Mouse (Mus musculus) liver, embryonic 12.5 days (tissue): ENCODE data around the gene Them7. TPM values are rescaled to one million over a fixed set of nuclear protein-coding genes. Genes with fewer than 3 reads are reported as not detected.

ENCODE experiments used
- ATAC-seq: fragments of 200-750 bp; cut with Nextera tagmentation; 2 replicates; pipeline ENCODE4 v1.8.0; 2017; ENCODE audit warnings: moderate number of reproducible peaks, mild to moderate bottlenecking, moderate library complexity
- H3K27ac ChIP-seq: fragments of 300-500 bp; sonication (generic); 2 replicates; pipeline ENCODE4 v1.5.1; 2016; ENCODE audit warnings: mild to moderate bottlenecking
- H3K27me3 ChIP-seq: fragments of 300-500 bp; sonication (generic); replicated peaks from 2 replicates; pipeline ENCODE4 v1.6.1; 2016; ENCODE audit warnings: mild to moderate bottlenecking, moderate library complexity
- H3K36me3 ChIP-seq: fragments of 300-500 bp; sonication (generic); 2 replicates; pipeline ENCODE4 v1.6.1; 2016; ENCODE audit warnings: mild to moderate bottlenecking, moderate library complexity
- H3K4me1 ChIP-seq: fragments of 300-500 bp; sonication (generic); 2 replicates; pipeline ENCODE4 v1.6.1; 2016
- H3K4me2 ChIP-seq: fragments of 300-500 bp; sonication (generic); 2 replicates; pipeline ENCODE4 v1.6.1; 2016; ENCODE audit warnings: mild to moderate bottlenecking, moderate library complexity
- H3K4me3 ChIP-seq: fragments of 300-500 bp; sonication (generic); 2 replicates; pipeline ENCODE4 v1.5.1; 2016; ENCODE audit warnings: mild to moderate bottlenecking, moderate library complexity
- H3K9ac ChIP-seq: fragments of 300-500 bp; sonication (generic); 2 replicates; pipeline ENCODE4 v1.6.1; 2016; ENCODE audit warnings: mild to moderate bottlenecking, moderate library complexity
- H3K9me3 ChIP-seq: fragments of 300-500 bp; sonication (generic); replicated peaks from 2 replicates; pipeline ENCODE4 v1.6.1; 2016; ENCODE audit warnings: mild to moderate bottlenecking, moderate library complexity
- WGBS: fragments of 180-500 bp; shearing (Covaris S2); methylation state at CpG from one replicate; pipeline ENCODE4 v1.1.7; 2016; ENCODE audit not compliant: insufficient replicate concordance; 5-methylcytosine and 5-hydroxymethylcytosine counted together
- polyA plus RNA-seq: library from polyadenylated mRNA; unstranded; fragments of >200 nt; fragmentation: Nextera tagmentation; extraction: Ambion mirVana; gene quantifications from 2 replicates; pipeline ENCODE4 v1.2.1, GENCODE M21; 2016

Gene Them7
- polyA plus RNA-seq, 1 experiment from 2014 or later, result 1.1 TPM

- Histone ChIP-seq H3K9ac (no peak overlapping the region), H3K27me3 (peaks cover 9% of the 10 kb centered on the region), H3K36me3 (no peaks in the 10 kb centered on the region), H3K4me3 (no peak overlapping the region), H3K4me1 (no peaks in the 10 kb centered on the region), H3K4me2 (no peak overlapping the region), H3K27ac (no peak overlapping the region), H3K9me3 (no peaks in the 10 kb centered on the region)
- ATAC-seq, result no peak
- WGBS, result 64% methylated on average over 13 of the region's 13 CpGs
Measured at GRCm38 (mm10) chr2:105317556-105318184, 93.5 kb downstream of the Them7 start.

- H3K4me2 ChIP-seq, result no peak overlapping the region
- H3K4me1 ChIP-seq, result no peaks in the 10 kb centered on the region
- no peaks in the 10 kb centered on the region for H3K27me3 ChIP-seq
- H3K4me3 ChIP-seq, result no peak overlapping the region
- no peak overlapping the region for H3K9ac ChIP-seq
- no peak for ATAC-seq
- H3K27ac ChIP-seq, result no peak overlapping the region
- 62% methylated on average over 5 of the region's 5 CpGs for WGBS
- no peaks in the 10 kb centered on the region for H3K9me3 ChIP-seq
- no peaks in the 10 kb centered on the region for H3K36me3 ChIP-seq
Measured at GRCm38 (mm10) chr2:105326067-105326466, 101.9 kb downstream of the Them7 start.

- WGBS, result 72% methylated on average over 4 of the region's 4 CpGs
Measured at GRCm38 (mm10) chr2:105330024-105330423, 105.9 kb downstream of the Them7 start.

DNA sequence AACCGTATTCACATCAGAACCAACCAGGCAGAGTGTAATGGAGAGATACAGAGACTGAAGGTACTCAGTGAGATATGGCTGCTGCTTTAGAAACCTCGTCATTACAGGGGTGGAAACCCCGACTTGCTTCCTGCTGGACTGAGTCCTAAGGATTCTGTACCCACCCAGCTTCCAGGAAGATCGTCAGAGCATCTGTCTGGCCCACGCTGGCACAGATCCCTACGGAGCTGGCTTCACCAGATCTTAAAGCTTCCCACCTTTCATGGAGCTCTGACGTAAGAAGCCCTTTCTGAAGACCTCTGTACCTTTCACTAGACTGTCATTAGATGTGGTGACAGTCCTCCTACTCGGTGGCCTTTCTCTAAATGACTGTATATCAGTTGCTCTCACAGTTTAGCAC, 109.0 kb downstream of the Them7 start:
- peaks cover 4% of the 10 kb centered on the region for H3K27me3 ChIP-seq
- H3K27ac ChIP-seq, result no peak overlapping the region
- H3K9me3 ChIP-seq, result no peaks in the 10 kb centered on the region
- H3K4me2 ChIP-seq, result no peak overlapping the region
- no peak overlapping the region for H3K4me3 ChIP-seq
- WGBS, result 51% methylated on average over 8 of the region's 8 CpGs
- no peaks in the 10 kb centered on the region for H3K36me3 ChIP-seq
- 0 out of 2 replicates have a peak, but pooled peaks cover 8% of the 10 kb centered on the region for H3K4me1 ChIP-seq
- no peak overlapping the region for H3K9ac ChIP-seq
- no peak for ATAC-seq

More at GRCm38 (mm10) chr2:105330024-105330423, 105.9 kb downstream of the Them7 start:
- Histone ChIP-seq H3K4me2 (no peak overlapping the region), H3K4me1 (0 out of 2 replicates have a peak, but pooled peaks cover 4% of the 10 kb centered on the region), H3K4me3 (no peak overlapping the region), H3K36me3 (no peaks in the 10 kb centered on the region), H3K27ac (no peak overlapping the region), H3K9me3 (no peaks in the 10 kb centered on the region), H3K27me3 (no peaks in the 10 kb centered on the region; the same call in 1 of the 2 replicates), H3K9ac (no peak overlapping the region)
- no peak for ATAC-seq

- 39% methylated on average over 10 of the region's 10 CpGs for WGBS
- no peak overlapping the region for H3K4me2 ChIP-seq
- 0 out of 2 replicates have a peak, but pooled peaks cover 8% of the 10 kb centered on the region for H3K4me1 ChIP-seq
- no peaks in the 10 kb centered on the region for H3K9me3 ChIP-seq
- H3K27ac ChIP-seq, result no peak overlapping the region
- peak; percentile 52; the same call in 1 of the 2 replicates for ATAC-seq
- H3K4me3 ChIP-seq, result no peak overlapping the region
- H3K9ac ChIP-seq, result no peak overlapping the region
- H3K27me3 ChIP-seq, result peaks cover 4% of the 10 kb centered on the region
- H3K36me3 ChIP-seq, result no peaks in the 10 kb centered on the region
Measured at GRCm38 (mm10) chr2:105333976-105334713, 110.0 kb downstream of the Them7 start.

DNA sequence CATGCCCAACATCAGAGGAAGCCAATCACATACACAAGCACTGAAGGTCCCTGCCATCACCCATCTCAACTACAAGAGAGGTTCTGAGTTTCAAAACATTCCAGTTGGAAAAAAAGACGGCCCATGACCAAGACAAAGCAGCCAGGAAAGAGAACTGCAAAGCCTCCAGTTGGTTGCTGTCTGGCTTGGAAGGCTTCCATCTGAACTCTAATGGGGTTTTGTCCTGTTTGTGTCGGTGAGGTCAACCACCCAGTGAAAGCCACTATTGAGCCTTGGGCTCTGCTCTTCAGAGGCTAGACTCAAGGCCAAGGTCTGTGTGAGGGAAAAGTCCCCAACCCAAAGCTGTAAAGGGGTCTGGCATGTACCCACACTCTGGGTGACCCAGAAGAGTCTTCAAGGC, 111.5 kb downstream of the Them7 start:
- H3K4me2 ChIP-seq, result no peak overlapping the region
- 64% methylated on average over 2 of the region's 2 CpGs for WGBS

DNA sequence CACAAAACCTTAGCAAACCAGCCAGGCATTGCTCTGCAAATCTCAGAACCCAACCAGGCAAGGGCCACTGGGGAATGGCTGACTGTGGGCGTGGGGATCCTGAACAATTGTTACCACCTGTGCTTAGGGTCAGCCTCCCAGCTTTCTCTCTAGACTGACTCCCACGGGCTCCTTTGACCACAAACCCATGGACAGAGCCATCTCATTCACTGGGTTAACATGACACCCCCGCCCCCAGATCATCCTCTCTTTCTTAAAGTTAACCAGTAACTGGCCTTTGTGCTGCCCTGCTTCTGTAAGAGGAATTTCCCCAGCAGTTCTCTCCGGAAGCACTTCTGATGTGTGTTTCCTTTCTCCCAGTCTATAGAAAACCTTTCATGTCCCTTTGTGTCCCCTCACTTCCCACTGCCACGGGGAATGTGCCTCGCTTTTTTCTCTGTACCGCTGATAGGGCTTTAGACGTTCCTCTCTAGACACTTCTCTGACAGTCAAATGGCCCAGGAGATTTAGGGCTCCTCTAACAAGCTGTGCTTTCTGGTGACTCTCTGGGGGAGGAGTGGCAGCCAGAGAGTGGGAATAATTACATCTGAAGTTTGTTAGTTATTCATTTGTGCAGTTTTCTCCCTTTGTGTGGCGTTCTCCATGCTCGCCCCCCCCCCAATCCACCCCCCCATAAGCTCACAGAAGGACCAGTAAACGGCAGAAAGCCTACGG, 112.4 kb downstream of the Them7 start:
- Histone ChIP-seq H3K9me3 (no peaks in the 10 kb centered on the region), H3K27ac (no peak overlapping the region), H3K36me3 (no peaks in the 10 kb centered on the region), H3K4me2 (no peak overlapping the region), H3K27me3 (peaks cover 4% of the 10 kb centered on the region), H3K4me1 (0 out of 2 replicates have a peak, but pooled peaks cover 8% of the 10 kb centered on the region), H3K4me3 (no peak overlapping the region), H3K9ac (no peak overlapping the region)
- no peak for ATAC-seq
- WGBS, result 23% methylated on average over 12 of the region's 12 CpGs

More for the DNA sequence above, 111.5 kb downstream of the Them7 start:
- Histone ChIP-seq H3K4me3 (no peak overlapping the region), H3K36me3 (no peaks in the 10 kb centered on the region), H3K27me3 (peaks cover 4% of the 10 kb centered on the region), H3K9me3 (no peaks in the 10 kb centered on the region), H3K9ac (no peak overlapping the region), H3K27ac (no peak overlapping the region), H3K4me1 (0 out of 2 replicates have a peak, but pooled peaks cover 8% of the 10 kb centered on the region)
- no peak for ATAC-seq

GRCm38 (mm10) chr2:105337171-105337875, 113.2 kb downstream of the Them7 start:
- no peak overlapping the region for H3K4me3 ChIP-seq
- H3K27me3 ChIP-seq, result peaks cover 4% of the 10 kb centered on the region
- H3K4me2 ChIP-seq, result no peak overlapping the region
- H3K27ac ChIP-seq, result no peak overlapping the region
- no peaks in the 10 kb centered on the region for H3K36me3 ChIP-seq
- 0 out of 2 replicates have a peak, but pooled peaks cover 8% of the 10 kb centered on the region for H3K4me1 ChIP-seq
- ATAC-seq, result no peak
- 30% methylated on average over 8 of the region's 8 CpGs for WGBS
- no peak overlapping the region for H3K9ac ChIP-seq
- H3K9me3 ChIP-seq, result no peaks in the 10 kb centered on the region

- H3K4me3 ChIP-seq, result no peak overlapping the region
- no peak for ATAC-seq
- H3K36me3 ChIP-seq, result no peaks in the 10 kb centered on the region
- 49% methylated on average over 3 of the region's 3 CpGs for WGBS
- H3K4me1 ChIP-seq, result 0 out of 2 replicates have a peak, but pooled peaks cover 4% of the 10 kb centered on the region
- no peak overlapping the region for H3K4me2 ChIP-seq
- H3K9me3 ChIP-seq, result no peaks in the 10 kb centered on the region
- peaks cover 4% of the 10 kb centered on the region for H3K27me3 ChIP-seq
- H3K27ac ChIP-seq, result no peak overlapping the region
- no peak overlapping the region for H3K9ac ChIP-seq
Measured at GRCm38 (mm10) chr2:105339993-105340392, 115.9 kb downstream of the Them7 start.

DNA sequence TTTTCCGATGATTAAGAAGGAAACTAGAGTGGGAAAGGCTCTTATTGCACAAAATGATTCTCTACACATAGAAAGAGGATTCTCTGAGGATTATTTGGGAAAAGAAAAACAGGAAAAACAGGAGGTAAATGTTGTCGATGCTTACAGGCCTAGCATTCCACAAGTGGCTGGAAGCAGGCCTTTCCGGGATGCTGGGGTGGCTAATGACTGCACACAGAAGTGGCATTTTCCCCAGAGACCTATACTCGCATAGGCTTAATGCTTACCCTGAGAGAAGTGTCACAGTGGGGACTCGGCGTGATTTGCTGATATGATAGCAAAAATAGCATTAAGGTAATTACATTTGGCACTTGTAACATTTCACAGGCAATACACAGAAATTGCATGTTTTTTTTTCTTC, 124.8 kb downstream of the Them7 start:
- no peak for ATAC-seq
- Histone ChIP-seq H3K4me1 (no peaks in the 10 kb centered on the region), H3K4me2 (no peak overlapping the region), H3K27ac (no peak overlapping the region), H3K36me3 (no peaks in the 10 kb centered on the region), H3K4me3 (no peak overlapping the region), H3K27me3 (no peaks in the 10 kb centered on the region), H3K9me3 (no peaks in the 10 kb centered on the region), H3K9ac (no peak overlapping the region)
- 70% methylated on average over 6 of the region's 6 CpGs for WGBS

GRCm38 (mm10) chr2:105356791-105357190, 132.7 kb downstream of the Them7 start:
- no peak for ATAC-seq

More at GRCm38 (mm10) chr2:105356791-105357190, 132.7 kb downstream of the Them7 start:
- no peaks in the 10 kb centered on the region for H3K4me1 ChIP-seq
- H3K27ac ChIP-seq, result no peak overlapping the region
- H3K27me3 ChIP-seq, result 0 out of 2 replicates have a peak, but pooled peaks cover 3% of the 10 kb centered on the region
- no peak overlapping the region for H3K9ac ChIP-seq
- 57% methylated on average over 5 of the region's 5 CpGs for WGBS
- H3K9me3 ChIP-seq, result no peaks in the 10 kb centered on the region
- H3K36me3 ChIP-seq, result no peaks in the 10 kb centered on the region
- no peak overlapping the region for H3K4me3 ChIP-seq
- no peak overlapping the region for H3K4me2 ChIP-seq
